Mouse (Mus musculus) CH12.LX (cell line): Measurements from ENCODE around the gene Gm20388. TPM values are rescaled to one million over a fixed set of nuclear protein-coding genes. Genes with fewer than 3 reads are reported as not detected.

Source experiments
- DNase-seq: peaks from one replicate; pipeline ENCODE4 v3.0.0-alpha.2; 2013; ENCODE audit errors: extremely low read depth
- H3K27ac ChIP-seq: 2 replicates; pipeline ENCODE4 v1.5.1; 2012; ENCODE audit warnings: low read depth, mild to moderate bottlenecking, control low read depth, moderate library complexity; ENCODE audit not compliant: insufficient read depth
- H3K27me3 ChIP-seq: replicated peaks from 2 replicates; pipeline ENCODE3; 2012; ENCODE audit warnings: inconsistent platforms
- H3K36me3 ChIP-seq, 2 experiments: replicated peaks in 1 of 2; 2 replicates each; pipeline versions ENCODE3 to v1.6.1; 2012; ENCODE audit warnings: inconsistent platforms in 1 of 2, low read length in 1 of 2, mild to moderate bottlenecking in 1 of 2, mixed read lengths in 1 of 2, moderate library complexity in 1 of 2; ENCODE audit not compliant: control insufficient read depth in 1 of 2, insufficient read depth in 1 of 2
- H3K4me1 ChIP-seq, 2 experiments: 2 replicates each; pipeline ENCODE4 v1.6.1; 2012; ENCODE audit warnings: inconsistent platforms in 1 of 2, moderate library complexity in 1 of 2; ENCODE audit not compliant: insufficient read depth in 2 of 2, control insufficient read depth in 1 of 2
- H3K4me2 ChIP-seq: 2 replicates; pipeline ENCODE4 v1.6.1; 2012; ENCODE audit warnings: low read depth, mild to moderate bottlenecking, control low read depth; ENCODE audit not compliant: poor library complexity, insufficient read depth, severe bottlenecking
- H3K4me3 ChIP-seq, 3 experiments: fragments of 150-350 bp in 1 of 3; sonication (generic) in 1 of 3; replicated peaks in 1 of 3; 2 replicates each; pipeline versions ENCODE3 to v1.5.1; 2011 to 2012; ENCODE audit warnings: low read depth in 2 of 3, low read length in 2 of 3, mild to moderate bottlenecking in 2 of 3, moderate library complexity in 2 of 3, control low read depth in 1 of 3, improper control_type of control experiment in 1 of 3, inconsistent platforms in 1 of 3, mixed read lengths in 1 of 3; ENCODE audit not compliant: poor library complexity in 1 of 3
- H3K79me2 ChIP-seq: replicated peaks from 2 replicates; pipeline ENCODE4 v1.6.1; 2012; ENCODE audit warnings: mild to moderate bottlenecking, moderate library complexity; ENCODE audit not compliant: control insufficient read depth, poor library complexity, insufficient read depth, severe bottlenecking; ENCODE audit errors: extremely low read depth
- H3K9ac ChIP-seq: 2 replicates; pipeline ENCODE4 v1.6.1; 2012; ENCODE audit warnings: low read depth, mild to moderate bottlenecking, control low read depth, moderate library complexity; ENCODE audit not compliant: insufficient read depth
- H3K9me3 ChIP-seq: replicated peaks from 2 replicates; pipeline ENCODE3; 2012; ENCODE audit warnings: low read length, inconsistent platforms, mixed read lengths
- BHLHE40 ChIP-seq: IDR thresholded peaks from 2 replicates; pipeline ENCODE4 v1.6.1; 2011; ENCODE audit warnings: mild to moderate bottlenecking, low read depth, low read length, improper control_type of control experiment
- CTCF ChIP-seq, 2 experiments: IDR thresholded peaks in 1 of 2; conservative IDR thresholded peaks in 1 of 2; 2 replicates each; pipeline ENCODE4 v1.5.1; 2011 to 2012; ENCODE audit warnings: low read depth in 2 of 2, low read length in 2 of 2, improper control_type of control experiment in 1 of 2, inconsistent platforms in 1 of 2, mild to moderate bottlenecking in 1 of 2, moderate library complexity in 1 of 2
- E2F4 ChIP-seq: IDR thresholded peaks from 2 replicates; pipeline ENCODE4 v1.6.1; 2011; ENCODE audit warnings: low read depth, low read length, improper control_type of control experiment; ENCODE audit not compliant: insufficient replicate concordance
- ETS1 ChIP-seq: conservative IDR thresholded peaks from 2 replicates; pipeline ENCODE4 v1.6.1; 2012; ENCODE audit warnings: low read depth, mild to moderate bottlenecking, inconsistent platforms, low read length, improper control_type of control experiment, moderate library complexity
- IRF4 ChIP-seq: IDR thresholded peaks from 2 replicates; pipeline ENCODE4 v1.6.1; 2014; ENCODE audit warnings: low read depth, mild to moderate bottlenecking, inconsistent platforms, low read length, improper control_type of control experiment
- KAT2A ChIP-seq: IDR thresholded peaks from 2 replicates; pipeline ENCODE4 v1.6.1; 2012; ENCODE audit warnings: low read length, improper control_type of control experiment, inconsistent platforms; ENCODE audit not compliant: insufficient replicate concordance
- MEF2A ChIP-seq: IDR thresholded peaks from 2 replicates; pipeline ENCODE4 v1.6.1; 2014; ENCODE audit warnings: low read depth, mild to moderate bottlenecking, inconsistent platforms, low read length, improper control_type of control experiment, borderline replicate concordance
- MYC ChIP-seq: IDR thresholded peaks from 2 replicates; pipeline ENCODE4 v1.6.1; 2011; ENCODE audit warnings: low read depth, mild to moderate bottlenecking, improper control_type of control experiment, low read length
- NELFE ChIP-seq: IDR thresholded peaks from 2 replicates; pipeline ENCODE4 v1.6.1; 2011; ENCODE audit warnings: low read depth, low read length, improper control_type of control experiment
- RAD21 ChIP-seq: IDR thresholded peaks from 2 replicates; pipeline ENCODE4 v1.6.1; 2011; ENCODE audit warnings: low read depth, mild to moderate bottlenecking, low read length, improper control_type of control experiment, moderate library complexity
- SIN3A ChIP-seq: IDR thresholded peaks from 2 replicates; pipeline ENCODE4 v1.6.1; 2012; ENCODE audit warnings: low read length, improper control_type of control experiment, inconsistent platforms
- SMC3 ChIP-seq: IDR thresholded peaks from 2 replicates; pipeline ENCODE4 v1.6.1; 2011; ENCODE audit warnings: low read depth, low read length, improper control_type of control experiment
- TBP ChIP-seq: conservative IDR thresholded peaks from 2 replicates; pipeline ENCODE4 v1.6.1; 2011; ENCODE audit warnings: low read depth, low read length, improper control_type of control experiment
- UBTF ChIP-seq: IDR thresholded peaks from 2 replicates; pipeline ENCODE4 v1.6.1; 2012; ENCODE audit warnings: low read depth, mild to moderate bottlenecking, inconsistent platforms, low read length, improper control_type of control experiment, moderate library complexity
- USF2 ChIP-seq: conservative IDR thresholded peaks from 2 replicates; pipeline ENCODE4 v1.6.1; 2011; ENCODE audit warnings: low read depth, low read length, improper control_type of control experiment
- dilution Hi-C: fragments of 300-500 bp; cut with MboI; formaldehyde crosslinking; loops from 2 replicates; pipeline ENCODE4 v1.14.3; 2020; ENCODE audit warnings: low sequenced_read_pairs; ENCODE audit not compliant: extremely low pct_unique_long_range_greater_than_20kb, extremely low pct_ligation_motif_present
- in situ Hi-C: fragments of 300-500 bp; cut with MboI; formaldehyde crosslinking; loops from 3 replicates; pipeline ENCODE4 v1.14.3; 2019; ENCODE audit warnings: low sequenced_read_pairs, low pct_ligation_motif_present, low pct_unique_long_range_greater_than_20kb, mixed read lengths
- polyA plus RNA-seq: library from polyadenylated mRNA; unstranded; fragments of >175 nt; gene quantifications from 2 replicates; pipeline ENCODE4 v1.2.1, GENCODE M21; 2012; ENCODE audit warnings: low read depth; ENCODE audit not compliant: insufficient read length
- total RNA-seq, 2 experiments: library from RNA; depleted of rRNA; stranded (reverse); fragments of 300-350 nt in 1 of 2; fragments of >200 nt in 1 of 2; gene quantifications; 2 replicates each; pipeline ENCODE4 v1.2.3; 2012 to 2014

Gene Gm20388
- total and polyA plus RNA-seq, 3 experiments: 14.8 to 26.3 (median 22.2) TPM

DNA sequence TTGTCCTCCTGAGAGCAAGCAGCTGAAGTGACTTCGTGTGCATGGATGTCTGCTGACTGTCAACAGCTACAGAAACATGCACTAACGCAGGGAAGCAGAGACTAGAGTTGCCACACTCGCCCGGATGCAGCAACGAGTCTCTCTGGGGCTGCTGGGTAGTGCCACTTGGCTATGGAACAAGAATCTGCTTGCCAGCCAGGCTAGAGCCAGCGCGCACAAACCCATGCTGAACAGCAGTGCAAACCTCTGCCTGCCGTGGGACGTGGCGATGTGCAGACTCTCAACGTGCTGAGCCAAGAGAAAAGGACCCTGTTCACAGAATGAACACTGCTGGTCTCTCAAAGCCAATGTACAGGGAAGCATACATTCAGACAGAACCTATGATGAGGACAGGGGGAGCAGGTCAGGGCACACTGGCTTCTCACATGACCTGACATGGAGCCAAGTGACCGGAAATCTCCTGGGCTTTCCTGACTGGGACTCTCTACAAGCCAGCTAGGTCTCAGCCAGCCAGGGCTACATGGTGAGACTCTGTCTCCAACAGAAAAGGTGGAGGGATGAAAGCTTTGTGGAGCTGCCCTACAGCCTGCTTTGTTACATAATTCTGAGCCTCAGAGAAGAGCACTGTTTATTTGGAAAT, 1901.4 kb downstream of the Gm20388 start:
- dilution Hi-C loops: no loop called here
- Histone ChIP-seq H3K4me3 (no peak overlapping the region), H3K4me1 (peaks cover 0 to 23% of the 10 kb centered on the region in 2 experiments; a peak in 2 of 4 replicates), H3K36me3 (peaks cover 39 to 80% of the 10 kb centered on the region in 2 experiments), H3K9me3 (no peaks in the 10 kb centered on the region), H3K79me2 (no peaks in the 10 kb centered on the region), H3K27me3 (no peaks in the 10 kb centered on the region), H3K27ac (no peak overlapping the region), H3K4me2 (no peak overlapping the region), H3K9ac (no peak overlapping the region)
- in situ Hi-C loops: no loop called here
- no peak for DNase-seq
- TF ChIP-seq MYC (no peak), TBP (no peak)

- H3K4me3 ChIP-seq: no peak overlapping the region
- TF ChIP-seq NELFE (no peak), CTCF (conservative IDR thresholded peaks at IDR 0.05 in 1 of 2, IDR thresholded peaks at IDR 0.05 in 1 of 2; ENCODE audit: low read depth in 2 of 2, low read length in 2 of 2) (peak in 1 of 2 experiments; percentile 42; a peak in 2 of 4 replicates), RAD21 (peak; percentile 1), SIN3A (no peak), UBTF (no peak), MYC (no peak), SMC3 (no peak), MEF2A (no peak), BHLHE40 (no peak), ETS1 (no peak), E2F4 (no peak), USF2 (no peak), IRF4 (no peak), KAT2A (no peak)
- TF ChIP-seq, all 38 proteins: peak for 2
- no peak overlapping the region for H3K27ac ChIP-seq
- no peak for DNase-seq
- peaks cover 53 to 79% of the 10 kb centered on the region in 2 experiments for H3K36me3 ChIP-seq
- H3K27me3 ChIP-seq: no peaks in the 10 kb centered on the region
- peaks cover 18% of the 10 kb centered on the region for H3K79me2 ChIP-seq
- in situ Hi-C loops (no loop called here), dilution Hi-C loops (no loop called here)
- H3K9me3 ChIP-seq: no peaks in the 10 kb centered on the region
- peaks cover 8 to 23% of the 10 kb centered on the region in 2 experiments for H3K4me1 ChIP-seq
- no peak overlapping the region for H3K4me2 ChIP-seq
- H3K9ac ChIP-seq: no peak overlapping the region
These were observed 1907.6 kb downstream of the Gm20388 start for GRCm38 (mm10) chr8:121818226-121818625.
